Mouse (Mus musculus) embryonic fibroblast, embryonic 13.5 days (primary cell): Measurements from ENCODE around the gene Rnf135.

Experiments used
- CTCF ChIP-seq: IDR thresholded peaks from 2 replicates; pipeline ENCODE4 v1.5.1; 2011; ENCODE audit warnings: mild to moderate bottlenecking, control low read depth, low read length, moderate library complexity, borderline replicate concordance; ENCODE audit not compliant: insufficient read depth
- POLR2A ChIP-seq: IDR thresholded peaks from 2 replicates; pipeline ENCODE4 v1.6.1; 2011; ENCODE audit warnings: low read depth, mild to moderate bottlenecking, control low read depth, low read length, moderate library complexity

DNA sequence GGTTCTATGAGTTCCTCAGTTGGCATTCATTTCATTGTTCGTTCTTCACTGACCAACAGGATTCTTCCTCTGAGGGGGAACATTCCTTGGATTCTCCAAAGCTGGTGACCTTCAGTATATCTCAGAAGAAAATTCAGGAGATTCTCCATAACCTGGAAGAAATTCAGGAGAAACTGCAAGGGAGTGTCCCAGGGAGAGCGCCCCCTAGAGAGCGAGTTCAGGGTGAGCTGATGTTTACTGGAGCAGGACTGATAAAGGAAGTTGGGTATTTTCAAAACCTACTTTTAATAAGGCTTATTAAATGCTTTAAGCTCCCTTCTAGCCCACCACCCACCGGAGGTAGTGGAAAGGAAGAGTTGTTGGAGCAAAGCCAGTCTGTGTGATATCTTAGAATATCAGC lies 10.2 kb downstream of the Rnf135 start:
- TF ChIP-seq CTCF (no peak), POLR2A (no peak)
